Mouse (Mus musculus): ENCODE results near the gene Prkcb.

GRCm38 (mm10) chr7:122351816-122352215, 63.3 kb downstream of the Prkcb start:
- TF ChIP-seq GATA1 (IDR thresholded peaks at IDR 0.05; ENCODE audit: borderline replicate concordance, low read length) (no peak), FLI1 (IDR thresholded peaks at IDR 0.05; ENCODE audit: low read length) (no peak)

Data from megakaryocyte, embryonic 14.5 days (primary cell).